Mouse (Mus musculus) cortical plate, adult 2 months (tissue): ENCODE measurements around the gene Shroom3.

Experiments
- CTCF ChIP-seq: fragments of 200-500 bp; IDR thresholded peaks from 2 replicates; pipeline ENCODE4 v1.5.1; 2011; ENCODE audit warnings: mild to moderate bottlenecking, control low read depth, low read length; ENCODE audit not compliant: insufficient read depth; ENCODE audit errors: extremely low read depth
- POLR2A ChIP-seq: fragments of 200-500 bp; IDR thresholded peaks from 2 replicates; pipeline ENCODE4 v1.6.1; 2011; ENCODE audit warnings: mild to moderate bottlenecking, low read length, control low read depth; ENCODE audit not compliant: insufficient read depth; ENCODE audit errors: extremely low read depth

DNA sequence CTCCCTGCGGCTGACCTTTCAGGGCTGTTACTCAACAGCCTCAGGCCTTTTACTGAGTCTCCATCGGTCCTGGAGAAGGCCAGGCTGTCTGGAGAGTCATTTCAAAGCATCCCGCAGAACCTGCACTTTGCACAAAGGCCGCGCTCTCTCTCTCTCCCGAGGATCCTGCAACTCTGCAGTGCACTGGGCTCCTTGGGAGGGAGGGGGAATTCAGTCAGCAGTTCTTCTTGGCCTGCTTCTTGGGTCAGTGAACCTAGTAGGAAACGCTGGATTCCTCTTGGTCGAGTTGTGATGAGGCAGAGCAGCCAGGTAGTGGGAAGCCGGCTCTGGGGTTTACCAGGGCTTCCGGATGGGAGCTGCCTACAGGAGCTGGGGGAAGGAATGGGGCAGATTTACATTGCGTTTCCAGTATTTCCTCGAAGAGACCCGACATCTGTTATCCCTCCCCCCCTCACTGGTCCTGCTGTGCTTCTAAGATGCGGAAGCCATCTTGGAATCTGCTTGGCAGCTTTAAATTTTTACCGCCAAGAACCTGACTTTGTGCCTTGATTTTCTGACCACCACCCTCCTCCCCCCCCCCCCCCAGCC is 305.6 kb downstream of the Shroom3 start:
- TF ChIP-seq CTCF = no peak
- no peak for TF ChIP-seq POLR2A
